Mouse (Mus musculus) ES-CJ7 (cell line): ENCODE measurements around the gene Tacc3.

ENCODE experiments used
- DNase-seq: peaks from one replicate; pipeline ENCODE4 v3.0.0; 2011; ENCODE audit warnings: low read depth, low spot score

The Tacc3 gene

GRCm38 (mm10) chr5:33723019-33723640 is 65.2 kb downstream of the Tacc3 start:
- DNase-seq = no peak

- peak; percentile 47 for DNase-seq
Measured at GRCm38 (mm10) chr5:33723641-33724465, 65.9 kb downstream of the Tacc3 start.

GRCm38 (mm10) chr5:33726081-33726647 is 68.2 kb downstream of the Tacc3 start:
- no peak for DNase-seq

- no peak for DNase-seq
Measured at GRCm38 (mm10) chr5:33726891-33727290, 69.0 kb downstream of the Tacc3 start.
